Mouse (Mus musculus): Measurements from ENCODE around the gene Hist1h2af.
"Not testable (repeated sequence)": the region's sequence is repeated elsewhere in the genome, so short reads cannot be mapped to it uniquely, and the experiment has no call there.

The Hist1h2af gene

DNA sequence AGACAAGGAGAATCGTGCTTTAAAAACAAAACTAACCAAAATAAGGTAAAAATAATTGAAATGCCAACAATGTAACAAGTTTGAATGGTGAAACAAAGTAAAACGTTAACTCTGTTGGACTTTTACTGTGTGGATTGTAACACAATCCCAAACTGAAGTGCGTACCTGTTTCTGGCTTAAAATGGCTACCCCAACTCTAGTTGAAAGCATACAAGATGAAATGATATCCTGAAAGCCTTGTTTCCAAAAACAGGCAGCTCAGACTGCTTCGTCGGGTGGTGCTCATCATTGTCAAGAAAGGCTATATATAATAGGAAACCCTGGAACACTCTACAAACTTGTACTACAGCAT lies 27.8 kb downstream of the Hist1h2af start:
- DNase-seq: not testable (repeated sequence)

DNA sequence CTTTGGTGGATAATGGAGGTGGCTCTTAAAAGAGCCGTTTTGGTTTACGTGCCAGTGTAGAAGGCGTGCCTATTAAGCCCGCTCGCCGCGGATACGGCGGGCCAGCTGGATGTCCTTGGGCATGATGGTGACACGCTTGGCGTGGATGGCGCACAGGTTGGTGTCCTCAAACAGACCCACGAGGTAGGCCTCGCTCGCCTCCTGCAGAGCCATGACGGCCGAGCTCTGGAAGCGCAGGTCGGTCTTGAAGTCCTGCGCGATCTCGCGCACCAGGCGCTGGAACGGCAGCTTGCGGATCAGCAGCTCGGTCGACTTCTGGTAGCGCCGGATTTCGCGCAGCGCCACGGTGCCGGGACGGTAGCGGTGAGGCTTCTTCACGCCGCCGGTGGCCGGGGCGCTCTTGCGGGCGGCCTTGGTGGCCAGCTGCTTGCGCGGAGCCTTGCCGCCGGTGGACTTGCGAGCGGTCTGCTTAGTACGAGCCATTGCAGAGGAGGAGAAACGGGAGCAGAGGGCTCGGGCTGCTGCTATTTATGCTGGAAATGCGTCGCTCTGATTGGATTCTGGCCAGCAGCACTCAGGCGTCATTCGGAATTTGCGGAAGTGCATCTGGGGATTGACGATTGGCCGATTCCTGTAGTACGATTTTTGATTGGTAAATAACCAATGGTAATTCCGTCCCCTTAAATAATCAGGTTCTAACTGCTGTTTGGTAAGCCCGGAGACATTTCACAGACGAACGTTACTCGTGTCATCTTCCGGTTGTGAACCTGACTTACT lies 28.4 kb downstream of the Hist1h2af start, which contains the start of gene Hist1h3e:
Gene Hist1h3e (minus strand): TSS at position 487 of the 777 bp plus-strand sequence.
- DNase-seq: peak; percentile 90

DNA sequence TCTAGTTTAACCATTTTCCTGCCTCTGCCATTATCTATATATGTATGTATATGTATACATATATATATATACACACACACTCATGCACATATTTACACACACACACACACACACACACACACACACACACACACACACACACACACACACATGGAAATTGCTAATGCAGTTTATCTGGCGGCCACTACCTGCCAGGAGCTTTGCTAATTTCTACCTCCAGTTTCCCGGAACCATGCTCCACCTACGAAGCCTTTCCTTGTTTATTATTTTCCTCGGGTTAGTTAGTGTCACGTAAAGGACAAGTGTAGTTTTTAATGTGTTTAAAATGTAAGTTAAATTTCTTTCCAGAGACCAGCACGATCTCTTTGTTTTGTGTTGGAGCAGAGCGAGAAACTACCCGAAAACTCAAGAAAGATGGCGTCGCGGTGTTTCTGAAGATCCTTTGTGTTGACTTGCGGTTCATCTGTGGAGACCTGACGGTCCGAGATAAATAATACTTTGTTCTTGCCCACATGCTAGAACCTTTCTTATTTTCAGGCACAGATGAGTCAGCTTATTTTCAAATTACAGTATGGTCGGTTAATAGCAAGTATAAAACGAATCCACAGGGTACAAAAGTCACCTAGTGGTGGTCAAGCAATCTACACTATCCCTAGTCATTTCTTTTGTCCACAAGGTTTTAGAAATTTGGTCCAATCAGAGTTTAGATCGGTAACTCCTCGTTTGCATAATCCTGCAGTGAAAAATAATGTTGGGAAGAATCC lies 29.2 kb downstream of the Hist1h2af start:
- DNase-seq: no peak

DNA sequence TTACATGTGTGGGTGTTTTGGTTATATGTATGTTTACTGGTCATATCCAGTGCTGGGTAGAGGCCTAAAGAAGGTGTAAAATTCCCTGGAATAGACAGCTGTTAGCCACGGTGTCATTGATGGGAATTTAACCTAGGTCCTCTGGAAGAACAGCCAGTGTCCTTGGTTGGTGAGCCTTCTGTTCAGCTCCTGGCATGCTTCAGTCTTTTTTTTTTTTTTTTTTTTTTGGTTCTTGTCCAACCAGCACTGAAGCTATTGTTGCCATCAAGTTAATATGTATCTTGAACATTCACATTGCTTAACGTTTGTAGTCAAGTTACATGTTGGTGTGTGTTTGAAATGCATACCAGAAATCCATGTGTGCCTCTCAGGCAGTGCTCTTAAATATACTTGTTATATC lies 30.8 kb downstream of the Hist1h2af start:
- no peak for DNase-seq

DNA sequence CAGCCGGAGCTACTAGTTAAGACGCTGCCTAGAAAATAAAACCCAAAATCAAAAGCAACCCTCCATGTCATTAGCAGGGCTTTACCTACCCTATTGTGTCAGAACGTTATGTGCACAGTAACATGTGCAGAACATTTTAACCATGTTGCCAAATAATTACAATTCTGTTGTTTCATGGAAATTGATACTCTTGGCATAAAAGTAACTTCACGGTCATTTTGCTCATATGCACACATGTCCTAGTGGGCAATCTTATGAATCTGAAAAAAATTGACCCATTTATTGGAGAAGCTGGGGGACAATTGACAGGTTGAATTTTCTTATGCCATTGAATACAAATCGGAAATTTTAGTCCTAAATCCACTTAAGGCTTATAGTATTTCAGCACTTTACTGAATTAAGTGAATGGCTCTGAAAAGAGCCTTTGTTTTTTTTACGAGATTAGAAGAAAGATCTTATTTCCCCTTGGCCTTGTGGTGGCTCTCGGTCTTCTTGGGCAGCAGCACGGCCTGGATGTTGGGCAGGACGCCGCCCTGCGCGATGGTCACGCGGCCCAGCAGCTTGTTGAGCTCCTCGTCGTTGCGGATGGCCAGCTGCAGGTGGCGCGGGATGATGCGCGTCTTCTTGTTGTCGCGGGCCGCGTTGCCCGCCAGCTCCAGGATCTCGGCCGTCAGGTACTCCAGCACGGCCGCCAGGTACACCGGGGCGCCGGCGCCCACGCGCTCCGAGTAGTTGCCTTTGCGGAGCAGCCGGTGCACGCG lies 36.7 kb downstream of the Hist1h2af start:
- DNase-seq: not testable (repeated sequence)

DNA sequence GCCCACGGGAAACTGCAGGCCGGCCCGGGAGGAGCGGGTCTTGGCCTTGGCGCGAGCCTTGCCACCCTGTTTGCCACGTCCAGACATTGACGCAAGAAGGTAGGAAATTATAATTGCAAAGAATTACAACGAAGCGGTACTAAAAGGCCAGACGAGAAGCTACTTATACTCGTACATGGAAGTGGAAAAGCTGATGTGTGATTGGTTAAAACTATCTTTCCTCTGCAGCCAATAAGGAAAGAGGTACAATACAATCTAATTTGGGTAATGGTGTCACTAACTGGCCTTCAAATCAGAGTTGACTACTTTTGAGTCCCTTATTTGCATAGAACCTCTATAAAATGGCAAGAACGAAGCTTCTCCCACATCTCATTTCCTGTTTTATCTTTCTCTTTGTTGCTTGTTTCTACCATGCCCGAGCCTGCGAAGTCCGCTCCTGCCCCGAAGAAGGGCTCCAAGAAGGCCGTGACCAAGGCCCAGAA lies 37.4 kb downstream of the Hist1h2af start, which contains the start of the genes Hist1h2ae and Hist1h2bg:
Gene Hist1h2ae (minus strand): TSS at position 199 of the 482 bp plus-strand sequence.
Gene Hist1h2bg (plus strand): TSS at position 375 of the 482 bp plus-strand sequence.
- DNase-seq: peak; percentile 43

DNA sequence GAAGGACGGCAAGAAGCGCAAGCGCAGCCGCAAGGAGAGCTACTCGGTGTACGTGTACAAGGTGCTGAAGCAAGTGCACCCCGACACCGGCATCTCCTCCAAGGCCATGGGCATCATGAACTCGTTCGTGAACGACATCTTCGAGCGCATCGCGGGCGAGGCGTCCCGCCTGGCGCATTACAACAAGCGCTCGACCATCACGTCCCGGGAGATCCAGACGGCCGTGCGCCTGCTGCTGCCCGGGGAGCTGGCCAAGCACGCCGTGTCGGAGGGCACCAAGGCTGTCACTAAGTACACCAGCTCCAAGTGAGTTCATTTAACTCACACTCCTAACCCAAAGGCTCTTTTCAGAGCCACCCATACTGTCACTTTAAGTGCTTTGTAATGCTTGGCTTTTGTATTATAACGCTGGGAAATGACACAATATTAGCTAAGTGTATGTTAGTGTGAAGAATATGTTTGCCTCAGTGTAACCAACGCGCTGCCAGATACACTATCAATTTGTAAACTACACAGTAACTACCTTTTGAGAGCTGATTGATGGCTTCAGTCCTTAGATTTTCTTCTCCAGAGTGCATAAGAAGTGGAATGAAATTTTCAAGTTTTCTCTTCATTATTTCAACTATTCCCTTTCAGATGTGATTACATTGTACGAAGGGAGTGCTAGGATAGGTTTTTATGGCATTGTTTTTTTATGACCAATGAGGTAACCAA lies 38.0 kb downstream of the Hist1h2af start:
- not testable (repeated sequence) for DNase-seq

DNA sequence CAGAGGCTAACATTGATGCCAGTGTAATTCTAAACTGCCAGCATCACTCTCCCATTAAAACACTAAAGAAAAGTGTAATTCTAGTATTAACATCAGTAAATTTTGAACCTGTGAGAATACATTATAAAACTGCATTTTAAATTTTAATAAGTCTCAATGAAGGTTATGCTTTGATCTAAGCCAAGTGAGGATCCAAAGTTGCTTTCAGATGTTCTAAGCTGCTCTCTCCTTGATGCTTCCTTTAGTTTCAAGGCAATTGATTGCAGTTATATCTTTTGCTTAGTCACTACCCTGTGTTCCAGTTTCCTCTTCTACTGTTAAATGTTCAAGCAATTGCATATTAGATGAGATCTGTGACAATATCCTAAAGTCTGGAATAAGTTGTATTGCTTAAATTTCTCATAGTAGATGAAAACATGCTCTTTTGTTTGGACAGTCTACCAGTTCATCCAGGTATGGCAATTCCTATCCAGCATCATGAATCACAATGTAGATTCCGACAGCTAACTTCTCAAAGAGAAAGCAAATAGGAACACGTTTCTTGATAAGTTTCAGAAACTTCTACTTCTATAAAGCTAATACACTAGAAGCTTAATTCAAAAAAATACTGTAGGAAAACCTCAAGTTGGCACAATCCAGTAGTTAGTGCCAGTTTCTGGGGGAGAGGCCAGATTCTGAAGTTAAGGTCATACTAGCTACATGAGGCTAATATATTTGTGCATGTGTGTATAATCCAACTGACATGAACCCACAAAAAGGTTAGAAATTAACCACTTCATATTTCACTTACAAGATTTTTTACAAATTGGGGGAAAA lies 38.7 kb downstream of the Hist1h2af start:
- no peak for DNase-seq

DNA sequence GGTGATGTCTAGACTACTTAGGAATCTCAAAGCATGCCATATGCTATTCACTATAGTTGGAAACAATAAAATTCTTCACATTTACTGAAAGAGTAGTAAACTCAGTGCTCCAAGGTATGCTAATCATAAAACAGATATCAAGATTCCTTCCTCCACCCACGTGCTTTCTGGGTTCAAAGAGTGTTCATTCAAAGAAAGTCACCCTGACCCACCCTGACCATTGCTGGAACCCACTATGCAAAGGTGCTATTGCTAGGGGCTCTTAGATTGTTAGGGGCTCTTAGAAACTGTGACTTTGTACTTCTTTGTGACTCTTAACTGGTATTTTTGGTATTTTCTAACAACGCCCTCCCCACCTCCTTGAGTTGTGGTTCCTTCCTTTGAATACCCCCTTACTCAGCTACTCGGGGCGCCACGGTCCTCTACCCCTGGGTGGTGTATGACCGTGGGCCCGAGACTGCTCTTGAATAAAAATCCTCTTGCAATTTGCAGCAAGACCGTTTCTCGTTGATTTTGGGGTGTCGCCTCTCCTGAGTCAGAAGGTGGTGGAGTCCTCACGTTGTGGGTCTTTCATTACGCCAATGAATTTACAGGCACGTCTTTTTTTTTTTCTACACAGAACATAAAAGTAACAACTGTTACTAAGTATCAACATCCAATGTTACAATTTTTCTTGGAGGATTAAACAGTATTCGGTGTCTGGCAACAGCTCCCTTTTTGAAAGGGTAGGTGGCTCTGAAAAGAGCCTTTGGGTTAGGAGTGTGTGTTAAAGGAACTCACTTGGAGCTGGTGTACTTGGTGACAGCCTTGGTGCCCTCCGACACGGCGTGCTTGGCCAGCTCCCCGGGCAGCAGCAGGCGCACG lies 39.6 kb downstream of the Hist1h2af start:
- not testable (repeated sequence) for DNase-seq

DNA sequence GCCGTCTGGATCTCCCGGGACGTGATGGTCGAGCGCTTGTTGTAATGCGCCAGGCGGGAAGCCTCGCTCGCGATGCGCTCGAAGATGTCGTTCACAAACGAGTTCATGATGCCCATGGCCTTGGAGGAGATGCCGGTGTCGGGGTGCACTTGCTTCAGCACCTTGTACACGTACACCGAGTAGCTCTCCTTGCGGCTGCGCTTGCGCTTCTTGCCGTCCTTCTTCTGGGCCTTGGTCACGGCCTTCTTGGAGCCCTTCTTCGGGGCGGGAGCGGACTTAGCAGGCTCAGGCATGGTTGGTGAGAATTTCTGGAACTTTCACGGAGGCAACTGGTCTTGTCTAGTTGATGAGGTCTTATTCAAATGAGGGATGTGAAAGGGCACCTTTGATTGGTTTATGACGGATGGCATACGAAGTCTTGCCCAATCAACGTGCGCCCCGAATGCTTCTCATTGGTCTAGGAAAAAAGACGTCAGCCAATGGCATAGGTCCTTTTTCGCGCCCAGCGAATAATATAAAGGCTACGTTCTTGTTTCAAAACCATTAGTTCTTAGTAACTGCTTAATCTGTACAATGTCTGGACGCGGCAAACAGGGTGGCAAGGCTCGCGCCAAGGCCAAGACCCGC lies 40.3 kb downstream of the Hist1h2af start, which contains the start of the genes Hist1h2bf and Hist1h2ad:
Gene Hist1h2bf (minus strand): TSS at position 299 of the 627 bp plus-strand sequence.
Gene Hist1h2ad (plus strand): TSS at position 484 of the 627 bp plus-strand sequence.
- DNase-seq: peak; percentile 63

DNA sequence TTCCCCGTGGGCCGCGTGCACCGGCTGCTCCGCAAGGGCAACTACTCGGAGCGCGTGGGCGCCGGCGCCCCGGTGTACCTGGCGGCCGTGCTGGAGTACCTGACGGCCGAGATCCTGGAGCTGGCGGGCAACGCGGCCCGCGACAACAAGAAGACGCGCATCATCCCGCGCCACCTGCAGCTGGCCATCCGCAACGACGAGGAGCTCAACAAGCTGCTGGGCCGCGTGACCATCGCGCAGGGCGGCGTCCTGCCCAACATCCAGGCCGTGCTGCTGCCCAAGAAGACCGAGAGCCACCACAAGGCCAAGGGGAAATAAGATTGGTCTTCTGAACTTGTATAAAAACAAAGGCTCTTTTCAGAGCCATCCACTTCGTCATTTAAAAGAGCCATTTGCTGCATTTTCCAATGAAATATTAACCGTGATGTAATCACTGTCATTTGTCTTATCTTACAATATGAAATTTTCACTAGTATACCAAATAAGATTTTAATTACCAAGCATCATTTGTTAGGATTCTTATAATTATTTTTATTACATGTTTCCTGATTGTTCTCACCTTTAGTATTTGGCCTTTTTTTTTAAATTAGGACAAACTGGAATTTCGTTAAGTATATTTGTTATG lies 41.0 kb downstream of the Hist1h2af start:
- not testable (repeated sequence) for DNase-seq

DNA sequence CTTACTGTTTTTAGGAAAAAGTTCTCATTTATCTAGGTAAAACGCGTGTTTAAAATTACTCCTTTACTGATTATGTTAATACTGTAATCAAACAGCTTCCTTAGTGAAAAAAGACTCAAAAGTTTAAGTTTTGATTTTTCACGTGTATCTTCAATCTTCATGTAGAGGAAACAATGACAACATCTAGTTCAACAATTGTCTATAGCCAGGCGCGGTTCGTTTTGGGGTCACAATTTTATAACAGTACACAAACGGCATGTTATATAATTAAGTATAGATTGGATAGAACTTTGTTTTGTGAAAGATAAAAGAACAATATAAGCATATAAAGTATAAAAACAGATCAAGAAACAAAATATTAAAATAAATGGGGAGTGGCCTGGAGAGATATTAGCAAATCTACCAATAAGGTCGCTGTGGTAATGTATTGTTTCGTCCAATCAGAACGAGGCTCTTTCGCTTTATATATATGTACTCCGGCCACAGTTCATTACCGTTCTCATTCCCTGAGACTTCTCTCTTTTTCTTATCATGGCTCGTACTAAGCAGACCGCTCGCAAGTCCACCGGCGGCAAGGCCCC lies 41.7 kb downstream of the Hist1h2af start, which contains the start of gene Hist1h3d:
Gene Hist1h3d (plus strand): TSS at position 493 of the 581 bp plus-strand sequence.
- no peak for DNase-seq

DNA sequence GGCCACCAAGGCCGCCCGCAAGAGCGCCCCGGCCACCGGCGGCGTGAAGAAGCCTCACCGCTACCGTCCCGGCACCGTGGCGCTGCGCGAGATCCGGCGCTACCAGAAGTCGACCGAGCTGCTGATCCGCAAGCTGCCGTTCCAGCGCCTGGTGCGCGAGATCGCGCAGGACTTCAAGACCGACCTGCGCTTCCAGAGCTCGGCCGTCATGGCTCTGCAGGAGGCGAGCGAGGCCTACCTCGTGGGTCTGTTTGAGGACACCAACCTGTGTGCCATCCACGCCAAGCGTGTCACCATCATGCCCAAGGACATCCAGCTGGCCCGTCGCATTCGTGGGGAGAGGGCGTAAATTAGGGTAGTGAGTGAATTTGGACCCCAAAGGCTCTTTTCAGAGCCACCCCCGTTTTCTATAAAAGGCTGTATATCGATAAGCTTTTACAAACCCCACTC lies 42.2 kb downstream of the Hist1h2af start:
- DNase-seq: not testable (repeated sequence)

DNA sequence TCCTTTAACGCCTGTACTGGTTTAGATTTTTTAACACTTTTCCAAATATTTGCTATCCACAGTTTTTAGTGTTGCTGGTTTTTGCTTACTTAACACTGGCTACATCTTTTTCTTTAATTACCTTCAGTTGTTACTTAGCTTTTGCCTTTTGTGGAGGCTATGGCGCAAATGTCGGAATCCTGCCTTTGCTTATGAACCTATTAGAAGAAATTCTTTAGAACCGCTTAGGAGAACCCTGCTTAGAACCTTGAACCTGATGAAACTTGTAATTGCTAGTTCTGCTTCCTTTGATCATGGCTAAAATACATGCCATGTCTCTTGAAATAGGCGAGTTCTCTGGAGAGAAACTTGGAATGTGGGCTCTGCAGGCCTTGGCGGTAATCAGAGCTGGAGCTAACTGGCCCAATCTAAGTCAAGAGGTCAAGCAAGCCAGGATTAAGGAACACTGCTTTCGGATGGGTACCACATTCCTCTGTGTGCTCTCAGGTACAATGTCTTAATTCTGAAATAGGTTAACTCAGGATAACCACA lies 42.7 kb downstream of the Hist1h2af start:
- no peak for DNase-seq

DNA sequence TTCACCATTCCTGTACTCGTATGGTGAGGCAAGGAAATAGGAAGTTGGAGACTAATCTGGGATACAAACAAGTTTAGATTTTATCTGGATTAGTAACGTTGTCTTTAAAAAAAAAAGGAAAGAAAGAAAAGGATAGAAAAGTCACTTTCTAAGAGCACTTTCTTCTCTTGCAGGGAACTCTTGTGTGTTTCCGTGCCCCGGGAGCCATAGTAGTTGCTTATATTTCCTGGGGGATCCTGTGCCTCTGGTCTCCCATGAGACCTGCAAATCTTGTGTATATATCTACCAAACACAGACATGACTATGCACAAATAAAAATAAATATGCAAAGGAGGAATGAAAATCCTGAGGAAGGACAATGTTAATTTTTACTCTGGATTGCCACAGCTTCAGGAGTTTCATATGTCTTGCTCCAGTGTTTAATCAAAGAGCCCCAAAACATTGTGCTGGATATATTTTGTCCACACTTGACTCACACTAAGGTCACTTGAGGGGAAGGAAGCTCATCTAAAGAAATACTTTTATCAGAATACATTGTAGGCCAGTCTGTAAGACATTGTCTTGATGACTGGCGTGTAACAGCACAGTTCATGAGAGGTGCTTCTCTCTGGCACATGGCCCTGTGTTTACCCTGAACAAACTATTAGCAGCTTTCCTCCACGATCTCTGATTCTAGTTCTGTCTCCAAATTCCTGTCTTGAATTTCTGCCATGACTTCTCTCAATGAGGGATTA lies 43.4 kb downstream of the Hist1h2af start:
- DNase-seq: no peak

DNA sequence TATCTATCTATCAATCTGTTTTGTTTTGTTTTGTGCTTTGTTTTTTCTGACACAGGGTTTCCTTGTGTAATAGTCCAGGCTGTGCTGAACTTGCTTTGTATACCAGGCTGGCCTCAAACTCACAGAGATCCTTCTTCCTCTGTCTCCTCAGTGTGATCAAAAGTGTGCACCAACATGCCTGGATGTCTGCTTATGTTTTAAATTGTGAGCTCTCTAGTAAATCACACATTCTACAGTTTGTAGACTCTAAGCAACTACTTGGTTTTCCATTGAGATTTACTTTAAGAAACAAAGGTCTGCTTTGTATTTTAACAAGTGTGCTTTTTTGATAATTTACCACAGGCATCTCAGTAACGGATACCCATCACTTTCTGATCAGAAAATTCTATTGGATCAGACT lies 44.1 kb downstream of the Hist1h2af start:
- no peak for DNase-seq

DNA sequence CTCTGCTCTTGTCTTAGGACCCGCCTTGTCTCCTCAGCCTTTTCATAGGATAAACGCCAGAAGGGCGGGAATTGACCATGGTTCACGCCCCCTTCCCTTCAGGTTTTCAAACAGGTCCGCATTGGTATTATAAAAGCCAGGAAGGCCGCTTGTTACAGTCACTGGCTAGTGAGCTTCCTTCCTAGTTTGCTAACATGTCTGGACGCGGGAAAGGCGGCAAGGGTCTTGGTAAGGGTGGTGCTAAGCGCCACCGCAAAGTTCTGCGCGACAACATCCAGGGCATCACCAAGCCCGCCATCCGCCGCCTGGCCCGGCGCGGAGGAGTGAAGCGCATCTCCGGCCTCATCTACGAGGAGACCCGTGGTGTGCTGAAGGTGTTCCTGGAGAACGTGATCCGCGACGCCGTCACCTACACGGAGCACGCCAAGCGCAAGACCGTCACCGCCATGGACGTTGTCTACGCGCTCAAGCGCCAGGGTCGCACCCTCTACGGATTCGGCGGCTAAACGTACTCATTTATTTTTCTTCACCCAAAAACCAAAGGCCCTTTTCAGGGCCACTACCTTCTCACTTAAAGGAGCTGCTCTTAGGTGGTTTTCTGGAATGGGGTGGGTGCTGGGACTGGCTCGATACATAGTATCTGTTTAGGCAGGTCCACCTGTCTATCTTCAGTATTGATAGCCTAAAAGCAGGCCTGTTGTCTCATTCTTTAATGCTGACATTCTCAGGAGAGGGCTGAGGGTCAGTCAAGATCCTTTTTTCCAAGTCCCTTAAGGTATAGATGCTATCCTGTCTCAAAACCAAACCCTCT lies 47.9 kb downstream of the Hist1h2af start, which contains the start of gene Hist1h4d:
Gene Hist1h4d (plus strand): TSS at position 191 of the 811 bp plus-strand sequence.
- peak; percentile 94 for DNase-seq

Measured in cerebellum, adult 11 months (tissue).